Mouse (Mus musculus): Measurements from ENCODE around the gene Gm12184.
"Not testable (repeated sequence)": the region's sequence is repeated elsewhere in the genome, so short reads cannot be mapped to it uniquely, and the experiment has no call there.

Gm12184 gene

DNA sequence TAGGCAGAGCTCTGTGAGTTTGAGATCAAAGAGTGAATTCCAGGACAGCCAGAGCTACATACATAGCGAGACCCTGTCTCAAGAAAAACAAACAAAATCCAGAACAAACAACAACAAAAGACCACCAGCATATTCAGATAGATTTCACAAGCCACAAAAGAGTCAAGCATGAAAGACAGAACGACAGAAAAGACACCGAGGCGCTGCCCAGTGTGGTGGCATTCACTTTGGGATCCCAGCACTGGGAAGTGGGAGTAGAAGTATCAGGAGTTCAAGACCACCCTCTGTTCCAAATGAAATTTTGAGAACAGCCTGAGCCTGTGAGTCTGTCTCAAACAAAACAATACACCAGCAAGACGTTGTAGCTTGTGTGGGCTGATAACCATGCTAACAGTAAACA is 20.4 kb upstream of the Gm12184 start:
- DNase-seq (ENCODE audit: low spot score in 2 of 2), result no peak

DNA sequence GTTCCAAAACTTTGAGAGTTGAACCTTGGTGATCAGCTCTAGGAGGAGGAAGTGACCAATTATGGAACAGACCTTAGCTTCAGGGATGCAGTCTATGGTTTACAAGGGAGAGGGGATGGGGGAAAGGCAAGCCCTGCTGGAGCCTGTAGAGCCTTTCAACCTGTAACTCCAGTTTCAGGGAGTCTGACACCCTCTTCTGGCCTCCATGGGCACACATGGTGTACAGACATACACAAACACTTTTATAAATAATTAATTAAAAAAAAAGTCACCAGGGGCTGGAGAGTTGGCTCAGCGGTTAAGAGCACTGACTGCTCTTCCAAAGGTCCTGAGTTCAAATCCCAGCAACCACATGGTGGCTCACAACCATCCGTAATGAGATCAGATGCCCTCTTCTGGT is 19.9 kb upstream of the Gm12184 start:
- DNase-seq (ENCODE audit: low spot score in 2 of 2), result not testable (repeated sequence)

DNA sequence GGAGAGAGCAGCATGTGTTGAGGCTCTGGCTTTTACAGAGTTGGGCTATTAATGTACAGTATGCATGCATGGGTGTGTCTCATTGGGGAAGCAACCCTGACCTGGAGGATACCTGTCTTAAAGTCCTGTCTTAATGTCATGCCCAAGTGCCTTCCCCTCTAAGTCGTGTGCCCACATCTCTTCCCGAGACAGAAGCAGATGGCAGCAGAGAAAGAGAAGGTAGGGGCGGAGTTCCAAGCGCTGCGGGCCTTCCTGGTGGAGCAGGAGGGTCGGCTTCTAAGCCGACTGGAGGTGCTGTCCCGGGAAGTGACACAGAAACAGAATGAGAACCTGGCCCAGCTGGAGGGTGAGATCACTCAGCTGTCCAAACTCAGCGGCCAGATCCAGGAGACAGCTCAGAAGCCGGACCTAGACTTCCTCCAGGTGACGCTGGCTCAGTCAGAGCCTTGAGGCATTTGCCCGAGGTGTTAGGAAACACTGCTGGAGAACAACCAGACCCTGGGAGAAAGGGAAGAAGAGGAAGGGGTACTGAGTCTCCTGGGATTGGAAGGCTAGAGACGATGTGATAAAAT is 18.9 kb upstream of the Gm12184 start:
- DNase-seq (ENCODE audit: low spot score in 2 of 2), result no peak

DNA sequence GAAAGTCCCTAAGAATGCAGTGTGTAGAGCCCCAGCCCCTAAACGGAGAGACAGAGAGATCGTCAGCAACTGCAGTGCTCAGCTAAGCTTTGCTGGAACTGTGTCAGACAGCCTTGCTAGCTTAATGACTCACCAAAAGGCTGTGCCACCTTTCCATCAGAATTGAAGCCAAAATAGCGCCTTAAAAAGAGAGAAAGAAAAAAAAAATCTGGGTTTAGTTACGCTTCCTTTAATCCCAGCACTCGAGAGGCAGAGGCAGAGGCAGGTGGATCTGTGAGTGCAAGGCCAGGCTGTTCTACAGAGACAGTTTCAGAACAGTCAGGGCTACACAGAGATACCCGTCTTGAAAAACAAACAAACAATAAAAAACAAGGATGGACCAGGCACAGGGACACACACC is 17.9 kb upstream of the Gm12184 start:
- no peak for DNase-seq (ENCODE audit: low spot score in 2 of 2)

DNA sequence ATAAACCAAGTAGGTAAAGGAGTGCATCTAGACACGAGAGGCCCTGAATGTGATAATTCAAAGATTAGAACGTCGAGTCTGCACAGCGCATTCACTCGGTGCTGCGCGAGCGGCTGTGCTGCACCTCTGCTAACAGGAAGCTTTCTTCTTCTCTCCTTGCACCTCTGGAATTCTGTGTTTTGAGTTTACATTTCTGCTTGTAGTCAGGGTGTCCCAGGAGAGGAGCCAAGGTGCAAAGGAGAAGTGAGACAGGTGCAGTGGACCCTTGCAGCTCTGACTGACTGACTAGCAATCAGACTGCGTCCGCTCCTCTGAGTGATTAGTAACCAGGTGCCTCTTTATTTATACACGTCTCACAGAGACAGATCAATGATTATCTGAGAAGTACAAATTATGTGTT is 16.7 kb upstream of the Gm12184 start:
- no peak for DNase-seq (ENCODE audit: low spot score in 2 of 2)

DNA sequence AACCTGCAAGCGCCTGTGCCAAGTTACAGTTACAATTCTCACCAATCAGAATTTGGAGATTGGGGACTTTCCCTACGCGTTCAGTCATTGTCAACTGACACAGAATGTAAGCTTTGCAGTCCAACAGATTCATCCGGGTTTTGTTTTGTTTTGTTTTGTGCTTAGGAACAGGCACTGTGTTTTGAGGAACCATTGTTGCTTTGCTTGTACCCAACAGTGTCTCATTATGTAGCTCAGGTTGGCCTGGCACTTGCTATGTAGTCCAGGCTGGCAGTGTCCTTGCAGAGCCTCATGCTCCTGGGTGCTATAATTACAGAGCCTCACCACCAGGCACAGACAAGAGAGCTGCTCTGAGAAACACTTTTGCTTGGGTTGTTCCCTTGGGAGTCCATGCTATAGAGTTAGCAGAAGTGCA is 15.9 kb upstream of the Gm12184 start:
- no peak for DNase-seq (ENCODE audit: low spot score in 2 of 2)

DNA sequence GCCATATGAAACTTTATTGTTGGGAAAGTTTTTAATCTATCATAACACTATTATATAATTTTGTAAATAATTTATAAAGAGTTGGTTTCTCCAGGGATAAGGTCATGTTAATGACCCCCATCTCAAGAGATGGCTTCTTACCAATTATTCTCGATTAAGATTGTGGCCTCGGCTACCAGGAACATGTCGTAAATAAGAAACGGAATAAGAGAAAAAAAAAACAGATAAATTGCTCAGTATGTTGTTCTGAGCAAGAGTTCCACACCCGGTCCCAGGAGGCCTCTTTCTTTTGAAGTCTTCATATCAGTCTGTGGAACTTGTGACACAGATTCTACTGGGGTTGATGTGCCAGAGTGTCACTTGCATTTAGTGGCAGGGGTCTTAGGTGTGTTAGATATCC is 14.8 kb upstream of the Gm12184 start:
- DNase-seq (ENCODE audit: low spot score in 2 of 2), result no peak

DNA sequence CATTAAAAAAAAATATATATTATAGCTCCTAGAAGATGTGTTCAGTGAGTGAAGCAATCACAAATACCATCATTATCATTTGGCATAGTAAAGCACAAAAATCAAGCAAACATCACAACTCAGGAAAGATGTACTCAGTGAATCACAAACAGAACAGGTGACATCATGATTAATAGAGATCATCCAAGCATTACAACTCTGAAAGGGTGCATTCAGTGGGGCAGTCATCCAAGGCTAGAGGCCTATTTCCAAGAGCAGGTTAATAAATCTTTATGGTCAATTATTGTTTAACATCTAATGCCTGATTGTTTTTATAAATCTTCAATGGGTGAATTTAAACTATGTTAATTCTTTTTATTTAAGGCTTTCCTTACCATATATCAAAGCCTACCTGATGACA is 14.3 kb upstream of the Gm12184 start:
- DNase-seq (ENCODE audit: low spot score in 2 of 2), result no peak

DNA sequence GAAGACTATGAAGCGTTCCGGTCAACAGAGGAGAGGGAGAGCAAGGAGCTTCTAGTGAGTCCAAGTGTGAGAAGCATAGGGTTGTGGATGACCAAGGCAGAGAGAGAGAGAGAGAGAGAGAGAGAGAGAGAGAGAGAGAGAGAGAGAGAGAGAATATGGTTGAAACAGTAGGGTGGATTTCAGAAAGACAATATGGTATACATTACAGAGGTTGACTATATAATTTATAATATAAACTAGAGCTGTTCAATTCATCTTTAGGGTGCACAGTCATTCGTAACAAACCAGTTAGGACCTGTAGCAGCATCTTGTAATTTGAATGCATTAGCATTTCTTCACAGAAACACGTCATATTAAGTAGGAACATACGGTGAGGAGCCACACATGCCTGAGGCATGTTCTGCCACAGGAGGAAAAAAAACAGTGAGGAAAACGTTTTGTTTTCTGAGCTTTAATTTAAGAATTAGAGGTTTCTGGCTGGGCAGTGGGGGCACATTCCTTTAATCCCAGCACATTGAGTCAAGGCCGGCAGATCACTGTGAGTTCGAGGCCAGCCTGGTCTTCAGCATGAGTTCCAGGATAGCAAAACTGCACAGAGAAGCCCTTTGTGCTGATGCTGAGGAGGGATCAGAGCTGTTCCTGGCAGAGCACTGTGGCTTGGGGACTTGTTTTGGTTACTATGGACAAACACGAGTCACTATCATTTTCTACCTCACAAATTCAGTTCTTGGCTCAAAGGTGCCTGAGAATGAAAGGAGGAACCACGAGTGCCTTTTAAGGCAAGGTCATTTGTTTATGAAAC is 12.6 kb upstream of the Gm12184 start:
- DNase-seq (ENCODE audit: low spot score in 2 of 2), result no peak

DNA sequence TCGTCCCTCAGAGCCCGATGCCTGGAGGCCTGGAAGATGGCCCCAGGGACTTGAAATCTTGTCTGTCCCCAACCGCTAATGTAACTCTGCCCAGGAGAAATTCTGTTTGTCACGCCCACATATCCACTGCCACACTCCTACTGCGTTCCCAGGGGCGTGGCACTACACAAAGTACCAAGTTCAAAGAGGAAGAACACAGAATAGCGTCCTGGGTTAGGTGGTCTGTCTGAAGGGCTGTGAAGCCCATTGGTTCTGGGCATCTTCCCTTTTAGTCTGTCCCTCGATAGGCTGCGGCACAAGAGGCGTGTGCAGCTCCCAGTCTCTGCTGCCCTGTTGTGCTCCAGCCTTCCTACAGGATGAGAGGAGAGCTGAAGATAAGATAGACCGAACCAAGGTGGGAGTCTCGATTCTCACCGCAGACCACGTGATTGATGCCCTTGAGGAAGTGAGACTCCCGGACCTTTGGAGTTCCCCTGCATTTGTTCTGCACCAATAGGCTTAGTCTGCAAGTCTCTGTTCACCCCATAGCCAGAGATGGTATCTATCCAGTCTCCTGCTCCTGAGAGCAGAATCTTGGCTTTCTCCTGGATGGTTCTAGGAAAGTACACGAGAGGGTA is 11.8 kb upstream of the Gm12184 start:
- DNase-seq (ENCODE audit: low spot score in 2 of 2), result no peak

DNA sequence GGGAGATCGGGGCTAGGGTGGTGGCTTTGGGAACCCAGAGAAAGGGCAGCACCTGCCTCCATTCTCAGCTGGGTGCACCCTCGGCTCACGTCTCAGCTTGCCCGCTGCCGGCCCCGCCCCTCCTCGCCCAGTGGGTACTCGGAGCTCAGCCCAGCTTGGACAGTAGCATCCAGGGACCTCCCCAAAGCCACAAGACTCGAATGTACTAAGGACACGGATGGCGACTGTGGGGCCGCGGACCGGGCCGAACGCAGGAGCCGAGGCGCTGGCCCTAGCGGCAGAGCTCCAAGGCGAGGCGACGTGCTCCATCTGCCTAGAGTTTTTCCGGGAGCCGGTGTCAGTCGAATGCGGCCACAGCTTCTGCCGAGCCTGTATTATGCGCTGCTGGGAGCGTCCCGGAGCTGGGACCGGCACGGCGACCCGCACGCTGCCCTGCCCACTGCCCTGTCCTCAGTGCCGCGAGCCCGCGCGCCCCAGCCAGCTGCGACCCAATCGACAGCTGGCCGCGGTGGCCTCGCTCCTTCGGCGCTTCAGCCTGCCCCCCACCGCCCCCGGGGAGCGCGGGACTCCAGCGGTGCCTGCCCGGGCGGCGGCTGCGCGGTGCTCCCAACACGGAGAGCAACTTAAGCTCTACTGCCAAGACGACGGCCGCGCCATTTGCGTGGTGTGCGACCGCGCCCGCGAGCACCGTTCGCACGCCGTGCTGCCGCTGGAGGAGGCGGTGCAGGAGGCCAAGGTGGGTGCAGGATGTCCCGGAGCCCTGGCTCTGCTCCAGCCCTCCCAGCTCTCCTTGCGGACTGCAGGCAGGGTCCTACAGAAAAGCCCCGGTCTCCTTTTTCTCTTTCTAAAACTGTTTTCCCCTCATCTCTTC is 11.1 kb upstream of the Gm12184 start:
- peak in 1 of 2 experiments; percentile 36 for DNase-seq (ENCODE audit: low spot score in 2 of 2)

DNA sequence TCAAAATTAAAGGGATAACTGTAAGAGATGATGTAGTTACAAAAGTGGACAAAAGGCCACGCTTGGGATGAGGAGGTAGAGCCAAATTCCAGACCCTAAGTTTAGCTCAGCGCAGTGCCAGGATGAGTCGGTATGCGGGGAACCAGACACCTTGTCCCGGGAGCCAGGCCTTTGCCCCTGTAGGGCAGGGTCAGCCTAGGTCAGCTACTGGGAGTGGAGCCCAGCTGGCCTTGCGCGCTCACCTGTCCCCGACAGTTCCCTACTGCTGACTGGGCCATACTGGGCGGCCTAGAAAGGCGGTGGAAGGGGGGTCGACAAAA is 10.5 kb upstream of the Gm12184 start:
- no peak for DNase-seq (ENCODE audit: low spot score in 2 of 2)

DNA sequence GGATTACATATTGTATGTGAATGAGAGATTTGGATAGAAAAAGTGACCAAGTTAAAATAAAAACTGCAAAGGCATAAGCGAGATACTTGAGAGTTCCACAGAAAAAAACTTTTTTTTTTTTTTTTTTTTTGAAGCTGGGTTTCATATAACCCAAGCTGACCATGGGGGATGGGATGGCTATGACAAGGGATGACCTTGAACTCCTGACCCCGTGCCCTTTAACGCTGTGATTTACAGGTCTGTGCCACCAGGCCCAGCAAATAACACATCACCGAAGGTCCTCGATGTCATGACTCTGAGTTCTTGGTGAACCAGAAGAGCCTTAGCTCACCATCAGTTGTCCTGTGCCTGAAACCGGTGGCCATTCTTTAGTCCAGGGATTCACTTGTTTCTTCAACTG is 9.5 kb upstream of the Gm12184 start:
- DNase-seq (ENCODE audit: low spot score in 2 of 2), result no peak

DNA sequence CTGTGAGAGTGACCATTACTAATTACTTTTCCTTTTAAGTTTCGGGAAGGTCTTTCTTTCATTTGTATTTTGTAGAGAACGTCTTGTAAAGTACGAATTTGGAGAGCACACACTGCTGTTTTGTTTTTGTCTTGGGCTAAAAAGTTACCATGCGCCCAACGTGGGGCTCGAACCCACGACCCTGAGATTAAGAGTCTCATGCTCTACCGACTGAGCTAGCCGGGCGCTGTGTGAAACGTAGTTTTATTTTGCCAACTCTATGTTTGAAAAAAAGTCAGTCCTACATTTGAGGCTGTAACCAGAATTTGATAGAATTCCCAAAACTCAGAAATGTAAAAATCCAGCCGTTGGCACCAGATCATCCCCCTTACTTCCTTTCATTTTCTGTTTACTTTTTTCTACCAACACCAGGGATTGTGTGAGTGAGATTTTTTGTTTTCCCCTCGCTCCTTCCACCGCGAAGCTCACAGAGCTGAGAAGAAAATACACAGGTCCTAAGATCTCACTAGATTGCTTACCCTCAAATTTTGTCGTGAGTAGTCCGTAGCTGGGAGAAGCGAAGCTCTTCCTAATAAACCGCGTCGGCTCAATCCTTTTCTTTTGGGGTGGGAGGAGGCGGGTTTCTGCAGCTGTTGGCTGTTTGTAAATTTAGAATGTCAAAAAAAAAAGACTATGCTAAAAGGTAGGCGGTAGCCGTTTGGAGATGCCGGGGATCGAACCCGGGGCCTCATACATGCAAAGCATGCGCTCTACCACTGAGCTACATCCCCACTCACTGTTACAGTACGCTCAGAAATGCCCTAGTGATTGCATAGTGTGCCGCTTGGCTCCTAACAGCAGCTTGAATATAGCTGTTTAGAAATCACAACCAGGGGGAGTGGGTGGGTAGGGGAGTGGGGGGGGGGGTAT is 7.5 kb upstream of the Gm12184 start:
- peak; percentile 74 to 84 for DNase-seq (ENCODE audit: low spot score in 2 of 2)

DNA sequence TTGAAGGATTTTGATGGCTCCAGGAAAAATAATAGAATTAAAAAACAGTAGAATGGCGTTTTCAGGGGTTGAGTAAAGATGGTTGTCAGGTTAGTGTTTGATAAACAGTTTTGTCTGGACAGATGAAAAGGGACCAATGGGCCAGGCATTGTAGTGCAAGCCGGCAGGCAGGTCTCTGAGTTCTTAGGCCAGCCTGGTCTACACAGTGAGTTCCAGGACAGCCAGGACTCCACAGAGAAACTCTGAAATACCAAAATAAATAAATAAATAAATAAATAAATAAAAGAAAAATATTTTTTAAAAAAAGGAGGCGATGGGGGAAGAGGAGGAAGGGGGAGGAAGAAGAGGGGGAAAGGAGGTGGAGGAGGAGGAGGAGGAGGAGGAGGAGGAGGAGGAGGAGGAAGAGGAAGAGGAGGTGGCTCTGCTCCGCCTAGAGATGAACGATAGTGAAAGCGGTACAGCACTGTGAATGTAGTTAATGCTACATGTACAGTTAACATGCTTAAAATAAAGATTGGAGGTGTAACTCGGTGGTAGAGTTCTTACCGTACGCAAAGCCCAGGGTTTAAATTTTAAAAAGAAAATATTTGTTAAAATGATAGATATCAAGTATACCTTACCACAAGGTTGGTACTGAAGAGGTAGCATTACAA is 6.7 kb upstream of the Gm12184 start:
- DNase-seq (ENCODE audit: low spot score in 2 of 2), result no peak

DNA sequence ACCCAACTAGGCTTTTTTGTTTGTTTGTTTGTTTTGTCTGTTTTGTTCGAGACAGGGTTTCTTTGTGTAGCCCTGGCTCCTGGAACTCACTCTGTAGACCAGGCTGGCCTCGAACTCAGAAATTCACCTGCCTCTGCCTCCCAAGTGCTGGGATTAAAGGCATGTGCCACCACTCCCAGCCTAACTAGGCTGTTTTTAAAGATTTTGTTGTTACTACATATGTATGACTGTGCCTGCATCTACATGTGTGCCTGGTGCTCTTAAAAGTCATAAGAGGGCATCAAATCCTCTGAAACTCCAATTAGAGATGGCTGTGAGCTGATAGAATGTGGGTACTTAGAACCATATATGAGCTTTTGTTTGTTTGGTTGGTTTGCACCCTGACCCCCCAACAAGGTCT is 4.8 kb upstream of the Gm12184 start:
- DNase-seq (ENCODE audit: low spot score in 2 of 2), result no peak

DNA sequence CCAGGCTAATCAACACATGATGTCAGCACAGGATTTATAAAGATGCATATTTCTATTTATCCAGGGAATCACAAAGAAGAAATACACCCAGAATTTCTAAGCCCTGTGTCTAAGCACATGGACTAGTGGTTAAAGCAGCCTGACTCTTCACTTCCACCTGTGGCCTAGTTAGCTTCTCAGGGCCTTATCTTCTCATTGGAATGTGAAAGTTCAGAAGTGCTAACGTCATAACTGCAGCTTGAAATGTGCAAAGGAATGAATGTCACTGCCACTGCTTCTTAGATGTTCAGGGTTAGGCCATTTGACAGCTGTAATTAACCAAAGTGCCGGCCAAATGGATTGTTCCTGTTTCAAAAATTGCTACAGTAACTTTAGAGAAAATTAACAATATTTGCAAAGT is 3.8 kb upstream of the Gm12184 start:
- no peak for DNase-seq (ENCODE audit: low spot score in 2 of 2)

DNA sequence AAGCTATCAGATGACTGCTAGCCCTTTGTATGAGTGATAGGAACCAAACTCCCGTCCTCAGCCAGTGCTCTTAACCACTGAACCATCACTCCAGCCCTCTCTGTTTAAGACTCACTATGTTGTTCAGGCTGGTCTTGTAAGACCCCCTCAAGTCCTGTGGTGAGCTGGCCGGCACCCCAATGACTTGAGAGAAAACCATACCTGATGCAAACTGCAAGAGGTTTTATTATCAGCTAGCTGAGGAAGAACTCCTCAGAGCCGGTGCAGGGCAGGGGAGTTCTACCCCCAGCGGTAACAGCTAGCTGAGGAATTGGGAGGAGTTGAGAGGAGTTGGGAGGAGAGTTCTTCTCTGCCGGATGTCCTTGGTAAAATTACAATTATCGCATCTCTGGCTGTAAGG is 1.5 kb upstream of the Gm12184 start:
- no peak for DNase-seq (ENCODE audit: low spot score in 2 of 2)

DNA sequence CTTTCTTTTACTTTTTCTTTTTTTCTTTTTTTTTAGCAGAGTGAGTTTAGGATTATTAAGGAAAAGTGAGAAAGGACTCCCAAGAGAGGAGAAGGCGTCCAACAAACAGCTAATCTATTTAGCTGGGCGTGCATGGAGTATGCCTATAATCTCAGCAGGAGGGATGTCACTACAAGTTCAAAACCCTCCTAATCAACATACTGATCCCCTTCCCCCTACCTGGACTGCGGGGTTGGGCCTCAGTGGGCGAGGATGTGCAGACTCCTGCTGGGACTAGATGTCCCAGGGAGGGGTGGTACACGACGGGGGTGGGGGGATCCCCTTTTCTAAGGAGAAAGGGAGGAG is 269 bp upstream of the Gm12184 start:
- DNase-seq (ENCODE audit: low spot score in 2 of 2), result no peak

DNA sequence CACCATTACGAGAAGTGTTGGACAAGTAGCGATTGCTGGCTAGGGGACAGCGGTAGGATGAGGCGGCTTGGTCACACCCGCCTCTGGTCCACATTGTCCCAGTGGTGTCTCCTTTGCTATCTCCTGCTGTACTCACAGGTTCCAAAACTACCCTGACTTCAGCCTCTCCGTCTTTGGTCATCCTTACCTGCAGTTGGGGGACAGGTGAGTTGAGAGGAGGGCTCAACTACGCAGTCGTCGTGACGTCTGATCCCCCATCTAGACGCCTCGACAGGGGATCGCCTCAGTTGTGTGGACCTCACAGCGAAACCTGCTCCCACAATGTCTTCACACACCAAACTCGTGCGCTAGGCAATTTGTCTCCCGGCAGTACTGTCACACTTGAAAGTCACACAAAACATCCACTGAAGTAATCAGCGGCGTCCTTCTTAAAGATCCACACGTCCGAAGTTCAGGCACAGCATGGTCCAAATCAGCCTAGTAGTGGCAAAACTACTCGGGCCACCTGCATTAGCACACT is 2.1 kb downstream of the Gm12184 start:
- DNase-seq (ENCODE audit: low spot score in 2 of 2), result no peak

DNA sequence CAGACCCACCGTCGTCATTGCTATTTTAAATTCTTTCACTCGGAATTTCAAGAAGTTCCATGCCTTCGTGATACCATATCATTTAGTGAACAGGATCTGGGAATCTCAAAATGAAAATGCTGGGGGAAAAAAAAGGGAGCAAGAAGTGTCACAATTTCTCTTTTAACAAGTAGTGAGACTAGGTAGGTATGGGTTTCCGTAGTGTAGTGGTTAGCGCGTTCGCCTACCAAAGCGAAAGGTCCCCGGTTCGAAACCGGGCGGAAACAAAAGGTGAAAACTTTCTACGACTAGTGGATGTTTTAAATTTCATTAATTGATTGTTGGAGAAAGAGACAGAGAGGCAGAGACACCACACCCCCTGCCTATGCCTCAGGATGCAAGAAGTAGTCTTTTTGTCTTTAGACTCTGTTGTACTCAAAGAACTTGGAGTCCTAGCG is 2.9 kb downstream of the Gm12184 start:
- peak in 1 of 2 experiments; percentile 34 for DNase-seq (ENCODE audit: low spot score in 2 of 2)

Data from frontal cortex, postnatal 10 days (tissue).